Mouse (Mus musculus) hindbrain, postnatal 0 days (tissue): ENCODE measurements around the gene Nop10. TPM values are rescaled to one million over a fixed set of nuclear protein-coding genes. Genes with fewer than 3 reads are reported as not detected.
A peak's percentile ranks its signal among the peaks of the same experiment; 100 is the strongest.

Experiments
- ATAC-seq: fragments of 200-750 bp; cut with Nextera tagmentation; 2 replicates; pipeline ENCODE4 v1.8.0; 2017; ENCODE audit warnings: mild to moderate bottlenecking, moderate TSS enrichment, moderate library complexity
- DNase-seq: peaks from one replicate; pipeline ENCODE4 v3.0.0-alpha.2; 2015; ENCODE audit warnings: low spot score
- H3K27ac ChIP-seq: fragments of 300-500 bp; sonication (generic); 2 replicates; pipeline ENCODE4 v1.5.1; 2014; ENCODE audit warnings: mild to moderate bottlenecking
- H3K27me3 ChIP-seq: fragments of 300-500 bp; sonication (generic); 2 replicates; pipeline ENCODE4 v1.6.1; 2014; ENCODE audit warnings: low read length, mixed read lengths; ENCODE audit not compliant: insufficient read depth
- H3K36me3 ChIP-seq: fragments of 300-500 bp; sonication (generic); 2 replicates; pipeline ENCODE4 v1.6.1; 2014; ENCODE audit warnings: low read length, mixed read lengths; ENCODE audit not compliant: insufficient read depth
- H3K4me1 ChIP-seq: fragments of 300-500 bp; sonication (generic); 2 replicates; pipeline ENCODE4 v1.6.1; 2014; ENCODE audit warnings: antibody characterized with exemption, low read length, mixed read lengths; ENCODE audit not compliant: insufficient read depth
- H3K4me2 ChIP-seq: fragments of 300-500 bp; sonication (generic); 2 replicates; pipeline ENCODE4 v1.6.1; 2014; ENCODE audit warnings: low read depth, mild to moderate bottlenecking, low read length, moderate library complexity, mixed read lengths
- H3K4me3 ChIP-seq: fragments of 300-500 bp; sonication (generic); 2 replicates; pipeline ENCODE4 v1.5.1; 2014; ENCODE audit warnings: low read length
- H3K9ac ChIP-seq: fragments of 300-500 bp; sonication (generic); replicated peaks from 2 replicates; pipeline ENCODE4 v1.6.1; 2014; ENCODE audit warnings: mild to moderate bottlenecking, low read length, moderate library complexity, mixed read lengths
- H3K9me3 ChIP-seq: fragments of 300-500 bp; sonication (generic); 2 replicates; pipeline ENCODE4 v1.6.1; 2016; ENCODE audit warnings: low read length, mixed read lengths
- CTCF ChIP-seq: IDR thresholded peaks from 2 replicates; pipeline ENCODE4 v1.5.1; 2016; ENCODE audit warnings: antibody characterized with exemption, control low read depth, low read depth
- WGBS: fragments of 180-500 bp; shearing (Covaris S2); extraction: QIAGEN DNeasy Blood & Tissue Kit; methylation state at CpG from one replicate; pipeline ENCODE4 v1.1.7; 2014; 5-methylcytosine and 5-hydroxymethylcytosine counted together
- polyA plus RNA-seq: library from polyadenylated mRNA; unstranded; fragments of >200 nt; fragmentation: Nextera tagmentation; extraction: Ambion mirVana; gene quantifications from 2 replicates; pipeline ENCODE4 v1.2.1, GENCODE M21; 2015
- total RNA-seq: library from RNA; depleted of rRNA; stranded (reverse); fragments of >200 nt; gene quantifications from 2 replicates; pipeline ENCODE4 v1.2.3, GENCODE M21; 2014

The Nop10 gene
- total and polyA plus RNA-seq, 2 experiments from 2014 or later: 115 to 183 TPM

- Histone ChIP-seq H3K4me3 (no peak overlapping the region), H3K36me3 (peaks cover 11% of the 10 kb centered on the region; the same call in 1 of the 2 replicates), H3K27me3 (no peaks in the 10 kb centered on the region), H3K9me3 (no peaks in the 10 kb centered on the region), H3K4me1 (no peaks in the 10 kb centered on the region), H3K9ac (no peak overlapping the region), H3K27ac (no peak overlapping the region), H3K4me2 (no peak overlapping the region)
- no peak for ATAC-seq
- 88% methylated on average over 6 of the region's 6 CpGs for WGBS
- no peak for DNase-seq
- TF ChIP-seq CTCF: no peak
Measured at GRCm38 (mm10) chr2:112246193-112246592, 15.5 kb upstream of the Nop10 start.

- DNase-seq (no peak), ATAC-seq (no peak; the same call in 1 of the 2 replicates)
- Histone ChIP-seq H3K4me1 (no peaks in the 10 kb centered on the region), H3K4me2 (no peak overlapping the region), H3K4me3 (no peak overlapping the region), H3K9me3 (no peaks in the 10 kb centered on the region), H3K27me3 (no peaks in the 10 kb centered on the region), H3K36me3 (peaks cover 11% of the 10 kb centered on the region; the same call in 1 of the 2 replicates), H3K27ac (no peak overlapping the region), H3K9ac (no peak overlapping the region)
- WGBS: 89% methylated on average over 10 of the region's 10 CpGs
- TF ChIP-seq CTCF: no peak
Measured at GRCm38 (mm10) chr2:112247323-112247722, 14.4 kb upstream of the Nop10 start.

GRCm38 (mm10) chr2:112249780-112250453 is 11.8 kb upstream of the Nop10 start:
- H3K9me3 ChIP-seq: no peaks in the 10 kb centered on the region
- no peaks in the 10 kb centered on the region for H3K4me1 ChIP-seq
- no peaks in the 10 kb centered on the region; the same call in 1 of the 2 replicates for H3K36me3 ChIP-seq
- no peak overlapping the region for H3K9ac ChIP-seq
- H3K4me3 ChIP-seq: no peak overlapping the region
- 85% methylated on average over 10 of the region's 10 CpGs for WGBS
- H3K27me3 ChIP-seq: no peaks in the 10 kb centered on the region
- no peak for ATAC-seq
- no peak for DNase-seq
- no peak overlapping the region for H3K4me2 ChIP-seq
- TF ChIP-seq CTCF: no peak
- no peak overlapping the region for H3K27ac ChIP-seq

- ATAC-seq: no peak
- H3K9ac ChIP-seq: no peak overlapping the region
- WGBS: 67% methylated on average over 7 of the region's 7 CpGs
Measured at GRCm38 (mm10) chr2:112254675-112255515, 6.8 kb upstream of the Nop10 start.

GRCm38 (mm10) chr2:112259241-112259962 is 2.3 kb upstream of the Nop10 start, which contains the start of gene Nutm1:
Gene Nutm1, minus strand, starts transcription at chr2:112259291.
- Histone ChIP-seq H3K27ac (no peak within 1 kb of the TSS), H3K9me3 (no peaks in the 10 kb centered on the region), H3K4me3 (no peak within 1 kb of the TSS), H3K4me1 (peaks cover 5% of the 10 kb centered on the region; the same call in 1 of the 2 replicates), H3K27me3 (no peaks in the 10 kb centered on the region), H3K36me3 (no peaks in the 10 kb centered on the region), H3K9ac (no peak within 1 kb of the TSS), H3K4me2 (no peak within 1 kb of the TSS)
- ATAC-seq (no peak), DNase-seq (no peak)
- TF ChIP-seq CTCF: no peak
- WGBS: 74% methylated on average over 10 of the region's 10 CpGs

More at GRCm38 (mm10) chr2:112254675-112255515, 6.8 kb upstream of the Nop10 start:
- Histone ChIP-seq H3K27me3 (no peaks in the 10 kb centered on the region), H3K9me3 (no peaks in the 10 kb centered on the region), H3K4me3 (no peak overlapping the region), H3K4me1 (no peaks in the 10 kb centered on the region), H3K4me2 (no peak overlapping the region), H3K36me3 (no peaks in the 10 kb centered on the region), H3K27ac (no peak overlapping the region)
- DNase-seq: no peak
- TF ChIP-seq CTCF: no peak

- DNase-seq (no peak), ATAC-seq (no peak)
- Histone ChIP-seq H3K27me3 (no peaks in the 10 kb centered on the region), H3K27ac (peak overlapping the region; percentile 80; the same call in 1 of the 2 replicates), H3K36me3 (no peaks in the 10 kb centered on the region), H3K4me1 (peaks cover 19% of the 10 kb centered on the region), H3K4me3 (peak overlapping the region; percentile 61), H3K4me2 (peak overlapping the region; percentile 72), H3K9ac (peak overlapping the region; percentile 63), H3K9me3 (no peaks in the 10 kb centered on the region)
- WGBS: 32% methylated on average over 4 of the region's 4 CpGs
- TF ChIP-seq CTCF: peak; percentile 47
Measured at GRCm38 (mm10) chr2:112262779-112263295, 1.1 kb downstream of the Nop10 start.
